Mouse (Mus musculus) heart, embryonic 14.5 days (tissue): ENCODE measurements at regions not wholly inside any gene's neighbourhood (a gene's known extent, or its start where the extent isn't known, plus 50 kb on each side); places are given as distances from the start of the nearest gene placed in this dataset.

Experiments
- ATAC-seq: fragments of 200-750 bp; cut with Nextera tagmentation; 2 replicates; pipeline ENCODE4 v1.8.0; 2017; ENCODE audit warnings: low read depth, moderate TSS enrichment; ENCODE audit not compliant: insufficient number of reproducible peaks, insufficient read depth, low FRiP score
- H3K27ac ChIP-seq, 2 experiments: fragments of 200-500 bp in 1 of 2; fragments of 300-500 bp in 1 of 2; sonication (generic) in 1 of 2; replicated peaks in 1 of 2; 2 replicates each; pipeline ENCODE4 v1.5.1; 2012 to 2014; ENCODE audit warnings: low read depth in 2 of 2, low read length in 2 of 2, control low read depth in 1 of 2, mild to moderate bottlenecking in 1 of 2, mixed read lengths in 1 of 2; ENCODE audit not compliant: control insufficient read depth in 1 of 2, insufficient read depth in 1 of 2
- H3K27me3 ChIP-seq: fragments of 300-500 bp; sonication (generic); 2 replicates; pipeline ENCODE4 v1.6.1; 2014; ENCODE audit warnings: mild to moderate bottlenecking, low read length, control low read depth; ENCODE audit not compliant: control insufficient read depth, insufficient read depth
- H3K36me3 ChIP-seq: fragments of 300-500 bp; sonication (generic); 2 replicates; pipeline ENCODE4 v1.6.1; 2014; ENCODE audit warnings: mild to moderate bottlenecking, control low read depth, low read length, mixed read lengths; ENCODE audit not compliant: control insufficient read depth, insufficient read depth
- H3K4me1 ChIP-seq, 2 experiments: fragments of 200-500 bp in 1 of 2; fragments of 300-500 bp in 1 of 2; sonication (generic) in 1 of 2; 2 replicates each; pipeline ENCODE4 v1.6.1; 2012 to 2014; ENCODE audit warnings: low read length in 2 of 2, control low read depth in 1 of 2, mixed read lengths in 1 of 2; ENCODE audit not compliant: control insufficient read depth in 2 of 2, insufficient read depth in 2 of 2
- H3K4me2 ChIP-seq: fragments of 300-500 bp; sonication (generic); 2 replicates; pipeline ENCODE4 v1.6.1; 2014; ENCODE audit warnings: mild to moderate bottlenecking, low read length
- H3K4me3 ChIP-seq, 2 experiments: fragments of 200-500 bp in 1 of 2; fragments of 300-500 bp in 1 of 2; sonication (generic) in 1 of 2; 2 replicates each; pipeline ENCODE4 v1.5.1; 2012 to 2014; ENCODE audit warnings: low read length in 2 of 2, mild to moderate bottlenecking in 2 of 2, control low read depth in 1 of 2, low read depth in 1 of 2, moderate library complexity in 1 of 2; ENCODE audit not compliant: control insufficient read depth in 1 of 2, insufficient read depth in 1 of 2
- H3K9ac ChIP-seq: fragments of 300-500 bp; sonication (generic); 2 replicates; pipeline ENCODE4 v1.6.1; 2014; ENCODE audit warnings: mild to moderate bottlenecking, low read length
- H3K9me3 ChIP-seq: fragments of 300-500 bp; sonication (generic); 2 replicates; pipeline ENCODE4 v1.6.1; 2016; ENCODE audit warnings: low read length, control low read depth; ENCODE audit not compliant: control insufficient read depth
- WGBS: fragments of 180-500 bp; shearing (Covaris S2); extraction: QIAGEN DNeasy Blood & Tissue Kit; methylation state at CpG from one replicate; pipeline ENCODE4 v1.1.7; 2014; 5-methylcytosine and 5-hydroxymethylcytosine counted together

GRCm38 (mm10) chr2:34078248-34078874 lies 190.6 kb upstream of the Mvb12b start:
- WGBS, result 75% methylated on average over 3 of the region's 3 CpGs
- Histone ChIP-seq H3K9me3 (no peaks in the 10 kb centered on the region), H3K9ac (no peak overlapping the region), H3K4me3 (no peak overlapping the region), H3K27ac (no peak overlapping the region), H3K4me2 (no peak overlapping the region), H3K27me3 (no peaks in the 10 kb centered on the region), H3K4me1 (no peaks in the 10 kb centered on the region), H3K36me3 (no peaks in the 10 kb centered on the region)
- no peak for ATAC-seq

GRCm38 (mm10) chr2:34076346-34076745 lies 188.6 kb upstream of the Mvb12b start:
- Histone ChIP-seq H3K27ac (no peak overlapping the region), H3K4me1 (no peaks in the 10 kb centered on the region), H3K4me2 (no peak overlapping the region), H3K9me3 (no peaks in the 10 kb centered on the region), H3K27me3 (no peaks in the 10 kb centered on the region), H3K9ac (no peak overlapping the region), H3K4me3 (no peak overlapping the region), H3K36me3 (no peaks in the 10 kb centered on the region)
- ATAC-seq, result no peak
- 61% methylated on average over 4 of the region's 4 CpGs for WGBS

- Histone ChIP-seq H3K4me3 (no peak overlapping the region), H3K9ac (no peak overlapping the region), H3K36me3 (no peaks in the 10 kb centered on the region), H3K4me2 (no peak overlapping the region), H3K9me3 (no peaks in the 10 kb centered on the region), H3K4me1 (no peaks in the 10 kb centered on the region), H3K27ac (no peak overlapping the region), H3K27me3 (no peaks in the 10 kb centered on the region)
- ATAC-seq, result no peak
- WGBS, result 64% methylated on average over 3 of the region's 3 CpGs
Observed at GRCm38 (mm10) chr2:34074066-34074465, 186.3 kb upstream of the Mvb12b start.

- no peak overlapping the region for H3K27ac ChIP-seq
- ATAC-seq, result no peak
- H3K36me3 ChIP-seq, result no peaks in the 10 kb centered on the region
- no peak overlapping the region for H3K4me3 ChIP-seq
- WGBS, result 88% methylated on average over 13 of the region's 13 CpGs
- no peak overlapping the region for H3K9ac ChIP-seq
- no peaks in the 10 kb centered on the region for H3K4me1 ChIP-seq
- no peaks in the 10 kb centered on the region for H3K9me3 ChIP-seq
- no peaks in the 10 kb centered on the region for H3K27me3 ChIP-seq
- H3K4me2 ChIP-seq, result no peak overlapping the region
Observed at GRCm38 (mm10) chr2:34065592-34065991, 177.8 kb upstream of the Mvb12b start.

GRCm38 (mm10) chr2:34065090-34065489 lies 177.3 kb upstream of the Mvb12b start:
- no peak overlapping the region for H3K4me2 ChIP-seq
- no peak overlapping the region for H3K4me3 ChIP-seq
- no peaks in the 10 kb centered on the region for H3K9me3 ChIP-seq
- no peaks in the 10 kb centered on the region for H3K27me3 ChIP-seq
- no peaks in the 10 kb centered on the region for H3K36me3 ChIP-seq
- no peak overlapping the region for H3K9ac ChIP-seq
- WGBS, result 34% methylated on average over 10 of the region's 10 CpGs
- no peak for ATAC-seq
- H3K27ac ChIP-seq, result no peak overlapping the region
- no peaks in the 10 kb centered on the region for H3K4me1 ChIP-seq

- no peak overlapping the region for H3K27ac ChIP-seq
- 77% methylated on average over 13 of the region's 13 CpGs for WGBS
- no peak overlapping the region for H3K4me3 ChIP-seq
- H3K9me3 ChIP-seq, result no peaks in the 10 kb centered on the region
- H3K4me1 ChIP-seq, result no peaks in the 10 kb centered on the region
- no peak for ATAC-seq
- no peaks in the 10 kb centered on the region for H3K36me3 ChIP-seq
- no peaks in the 10 kb centered on the region for H3K27me3 ChIP-seq
- H3K4me2 ChIP-seq, result no peak overlapping the region
- no peak overlapping the region for H3K9ac ChIP-seq
Observed at GRCm38 (mm10) chr2:34056552-34056951, 168.8 kb upstream of the Mvb12b start.

- WGBS, result 74% methylated on average over 5 of the region's 5 CpGs
- no peak overlapping the region for H3K4me2 ChIP-seq
- no peaks in the 10 kb centered on the region for H3K27me3 ChIP-seq
- H3K9ac ChIP-seq, result no peak overlapping the region
- H3K27ac ChIP-seq, result no peak overlapping the region
- no peaks in the 10 kb centered on the region for H3K4me1 ChIP-seq
- ATAC-seq, result no peak
- no peak overlapping the region for H3K4me3 ChIP-seq
- H3K36me3 ChIP-seq, result no peaks in the 10 kb centered on the region
- H3K9me3 ChIP-seq, result no peaks in the 10 kb centered on the region
Observed at GRCm38 (mm10) chr2:34043064-34043463, 155.3 kb upstream of the Mvb12b start.

- H3K4me3 ChIP-seq, result no peak overlapping the region
- ATAC-seq, result no peak
- H3K9me3 ChIP-seq, result no peaks in the 10 kb centered on the region
- WGBS, result 50% methylated on average over 7 of the region's 7 CpGs
- H3K27ac ChIP-seq, result no peak overlapping the region
- no peaks in the 10 kb centered on the region for H3K36me3 ChIP-seq
- H3K4me2 ChIP-seq, result no peak overlapping the region
- H3K27me3 ChIP-seq, result no peaks in the 10 kb centered on the region
- H3K9ac ChIP-seq, result no peak overlapping the region
- no peaks in the 10 kb centered on the region for H3K4me1 ChIP-seq
Observed at GRCm38 (mm10) chr2:34042336-34042735, 154.6 kb upstream of the Mvb12b start.
